Mouse (Mus musculus): ENCODE results near the gene Pold2. TPM values are rescaled to one million over a fixed set of nuclear protein-coding genes. Genes with fewer than 3 reads are reported as not detected.

The Pold2 gene
- total RNA-seq (2023) = 10 to 100 TPM; 47.4 to 50.0 TPM

DNA sequence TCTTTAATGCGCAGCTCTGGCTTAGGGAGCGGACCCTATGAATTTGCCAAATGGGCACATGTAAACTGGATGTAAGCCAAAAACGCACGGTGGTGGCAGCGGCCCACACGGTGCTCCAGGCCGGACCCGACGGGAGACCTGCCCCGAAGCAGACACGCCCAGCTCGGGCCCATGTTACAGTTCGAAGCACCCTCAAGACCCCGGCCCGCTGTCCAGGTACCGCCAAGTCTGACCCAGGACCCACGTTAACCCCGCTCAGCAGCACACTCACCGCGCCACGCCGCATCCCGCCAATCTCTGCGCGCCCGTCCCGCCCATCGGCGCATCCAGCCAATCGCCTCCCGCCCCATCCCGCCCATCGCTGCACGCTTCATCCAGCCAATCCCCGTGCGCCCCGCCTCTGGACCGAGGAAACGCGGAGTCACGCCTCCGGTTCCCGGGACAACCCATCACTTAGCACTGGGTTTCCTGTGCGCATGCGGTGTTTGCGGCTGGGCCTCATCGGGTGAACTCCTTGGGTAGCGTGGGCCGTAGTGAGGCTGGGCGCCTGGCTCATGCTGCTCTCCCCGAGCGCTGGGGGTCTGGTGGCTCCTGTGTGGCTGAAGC lies at the start of gene Pold2:
Gene Pold2, minus strand, starts transcription at position 372 of the 606 bp plus-strand sequence.

GRCm38 (mm10) chr11:5898531-5898930 lies 20.4 kb upstream of the Pold2 start, which contains the start of gene Myl7:
TSS of gene Myl7 (minus strand) at chr11:5898782.

GRCm38 (mm10) chr11:5861678-5862393 lies 16.3 kb downstream of the Pold2 start, which contains the start of gene Aebp1:
TSS of gene Aebp1 (plus strand) at chr11:5861947.

GRCm38 (mm10) chr11:5837251-5838246 lies 40.5 kb downstream of the Pold2 start, which contains the start of gene Polm:
TSS of gene Polm (minus strand) at chr11:5838016.

Other genes starting within 250 kb of the Pold2 start
- 10 to 100 TPM; 63.3 to 63.7 TPM for gene Mrps24, start 162.6 kb downstream of the Pold2 start, total RNA-seq (2023)
- 10 to 100 TPM; 26.2 to 34.2 TPM for gene Urgcp, start 115.9 kb downstream of the Pold2 start, total RNA-seq (2023)
- 100 to 1,000 TPM; 181 to 182 TPM for gene Dbnl, start 89.8 kb downstream of the Pold2 start, total RNA-seq (2023)
- not detected for gene Pgam2, start 74.6 kb downstream of the Pold2 start, total RNA-seq (2023)
- 100 to 1,000 TPM; 103 to 112 TPM for gene Polm, start 40.3 kb downstream of the Pold2 start, total RNA-seq (2023)
- under 1 TPM in 1 of 2 experiments, not detected in 1; 0.44 TPM for gene Aebp1, start 16.3 kb downstream of the Pold2 start, total RNA-seq (2023)
- not detected for gene Myl7, start 20.5 kb upstream of the Pold2 start, total RNA-seq (2023)
- not detected for gene Gck, start 71.8 kb upstream of the Pold2 start, total RNA-seq (2023)
- gene Ykt6, start 77.4 kb upstream of the Pold2 start, total RNA-seq (2023) = 10 to 100 TPM; 61.0 to 75.1 TPM
- 1 to 10 TPM in 1 of 2 experiments, under 1 TPM in 1; 0.36 to 1.5 TPM for gene Camk2b, start 188.1 kb upstream of the Pold2 start, total RNA-seq (2023)